Mouse (Mus musculus) heart, embryonic 14.5 days (tissue): ENCODE results near the gene Acot6. TPM values are rescaled to one million over a fixed set of nuclear protein-coding genes. Genes with fewer than 3 reads are reported as not detected.
A peak's percentile ranks its signal among the peaks of the same experiment; 100 is the strongest.
"Not testable (repeated sequence)": the region's sequence is repeated elsewhere in the genome, so short reads cannot be mapped to it uniquely, and the experiment has no call there.

Experiments
- ATAC-seq: fragments of 200-750 bp; cut with Nextera tagmentation; 2 replicates; pipeline ENCODE4 v1.8.0; 2017; ENCODE audit warnings: low read depth, moderate TSS enrichment; ENCODE audit not compliant: insufficient number of reproducible peaks, insufficient read depth, low FRiP score
- H3K27ac ChIP-seq, 2 experiments: fragments of 200-500 bp in 1 of 2; fragments of 300-500 bp in 1 of 2; sonication (generic) in 1 of 2; replicated peaks in 1 of 2; 2 replicates each; pipeline ENCODE4 v1.5.1; 2012 to 2014; ENCODE audit warnings: low read depth in 2 of 2, low read length in 2 of 2, control low read depth in 1 of 2, mild to moderate bottlenecking in 1 of 2, mixed read lengths in 1 of 2; ENCODE audit not compliant: control insufficient read depth in 1 of 2, insufficient read depth in 1 of 2
- H3K27me3 ChIP-seq: fragments of 300-500 bp; sonication (generic); 2 replicates; pipeline ENCODE4 v1.6.1; 2014; ENCODE audit warnings: mild to moderate bottlenecking, low read length, control low read depth; ENCODE audit not compliant: control insufficient read depth, insufficient read depth
- H3K36me3 ChIP-seq: fragments of 300-500 bp; sonication (generic); 2 replicates; pipeline ENCODE4 v1.6.1; 2014; ENCODE audit warnings: mild to moderate bottlenecking, control low read depth, low read length, mixed read lengths; ENCODE audit not compliant: control insufficient read depth, insufficient read depth
- H3K4me1 ChIP-seq, 2 experiments: fragments of 200-500 bp in 1 of 2; fragments of 300-500 bp in 1 of 2; sonication (generic) in 1 of 2; 2 replicates each; pipeline ENCODE4 v1.6.1; 2012 to 2014; ENCODE audit warnings: low read length in 2 of 2, control low read depth in 1 of 2, mixed read lengths in 1 of 2; ENCODE audit not compliant: control insufficient read depth in 2 of 2, insufficient read depth in 2 of 2
- H3K4me2 ChIP-seq: fragments of 300-500 bp; sonication (generic); 2 replicates; pipeline ENCODE4 v1.6.1; 2014; ENCODE audit warnings: mild to moderate bottlenecking, low read length
- H3K4me3 ChIP-seq, 2 experiments: fragments of 200-500 bp in 1 of 2; fragments of 300-500 bp in 1 of 2; sonication (generic) in 1 of 2; 2 replicates each; pipeline ENCODE4 v1.5.1; 2012 to 2014; ENCODE audit warnings: low read length in 2 of 2, mild to moderate bottlenecking in 2 of 2, control low read depth in 1 of 2, low read depth in 1 of 2, moderate library complexity in 1 of 2; ENCODE audit not compliant: control insufficient read depth in 1 of 2, insufficient read depth in 1 of 2
- H3K9ac ChIP-seq: fragments of 300-500 bp; sonication (generic); 2 replicates; pipeline ENCODE4 v1.6.1; 2014; ENCODE audit warnings: mild to moderate bottlenecking, low read length
- H3K9me3 ChIP-seq: fragments of 300-500 bp; sonication (generic); 2 replicates; pipeline ENCODE4 v1.6.1; 2016; ENCODE audit warnings: low read length, control low read depth; ENCODE audit not compliant: control insufficient read depth
- WGBS: fragments of 180-500 bp; shearing (Covaris S2); extraction: QIAGEN DNeasy Blood & Tissue Kit; methylation state at CpG from one replicate; pipeline ENCODE4 v1.1.7; 2014; 5-methylcytosine and 5-hydroxymethylcytosine counted together
- polyA plus RNA-seq: library from polyadenylated mRNA; unstranded; fragments of >200 nt; fragmentation: Nextera tagmentation; extraction: Ambion mirVana; gene quantifications from 2 replicates; pipeline ENCODE4 v1.2.1, GENCODE M21; 2014

Gene Acot6
- polyA plus RNA-seq, 1 experiment from 2014 or later: 1.4 TPM

DNA sequence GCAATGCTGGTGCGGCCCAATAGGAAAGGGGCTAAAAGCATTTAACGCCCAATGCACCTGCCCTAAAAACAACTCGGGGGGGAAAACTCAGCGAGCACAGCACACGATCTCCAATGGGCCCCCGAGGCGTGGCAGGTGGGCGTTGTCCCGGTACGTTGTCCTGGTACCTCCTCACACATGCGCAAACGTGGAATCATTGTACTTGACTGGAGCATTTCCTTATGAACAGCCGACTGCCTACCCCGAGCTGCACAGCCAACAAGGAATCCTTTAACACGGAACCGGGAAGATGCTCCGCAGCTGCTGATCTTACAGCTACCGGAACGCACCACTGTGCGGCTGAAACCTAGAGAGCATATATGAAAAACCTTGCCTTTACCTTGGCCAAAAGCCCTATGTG is 38.1 kb upstream of the Acot6 start:
- ATAC-seq: no peak
- H3K9ac ChIP-seq: no peak overlapping the region
- WGBS: 88% methylated on average over 20 of the region's 20 CpGs

DNA sequence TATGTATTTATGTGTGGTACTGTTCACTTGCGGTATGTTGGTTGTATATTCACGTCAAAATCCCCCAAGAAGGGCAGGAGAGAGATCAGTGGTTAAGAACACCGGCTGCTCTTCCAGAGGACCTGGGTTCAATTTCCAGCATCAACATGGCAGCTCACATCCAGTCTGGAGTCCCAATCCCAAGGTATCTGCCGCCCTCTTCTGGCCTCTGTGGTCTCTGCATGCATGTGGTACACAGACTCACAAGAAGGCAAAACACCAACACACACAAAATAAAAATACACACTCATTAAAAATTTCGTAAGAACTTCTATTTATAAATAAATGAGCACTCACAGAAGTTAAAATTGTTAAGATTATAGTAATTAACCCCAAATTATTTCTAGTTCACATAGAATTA is 37.2 kb upstream of the Acot6 start:
- no peak overlapping the region for H3K4me3 ChIP-seq
- H3K9me3 ChIP-seq: 0 out of 2 replicates have a peak, but pooled peaks cover 2% of the 10 kb centered on the region
- no peak overlapping the region for H3K4me2 ChIP-seq
- H3K27me3 ChIP-seq: peaks cover 19% of the 10 kb centered on the region
- H3K36me3 ChIP-seq: no peaks in the 10 kb centered on the region
- 70% methylated on average over 5 of the region's 5 CpGs for WGBS
- no peak overlapping the region for H3K27ac ChIP-seq
- H3K4me1 ChIP-seq: no peaks in the 10 kb centered on the region
- H3K9ac ChIP-seq: no peak overlapping the region
- ATAC-seq: no peak

More for the DNA sequence above, 38.1 kb upstream of the Acot6 start:
- H3K36me3 ChIP-seq: no peaks in the 10 kb centered on the region
- no peak overlapping the region for H3K4me2 ChIP-seq
- no peaks in the 10 kb centered on the region for H3K4me1 ChIP-seq
- H3K27ac ChIP-seq: no peak overlapping the region
- H3K4me3 ChIP-seq: no peak overlapping the region
- H3K27me3 ChIP-seq: peaks cover 11% of the 10 kb centered on the region
- H3K9me3 ChIP-seq: 0 out of 2 replicates have a peak, but pooled peaks cover 2% of the 10 kb centered on the region

DNA sequence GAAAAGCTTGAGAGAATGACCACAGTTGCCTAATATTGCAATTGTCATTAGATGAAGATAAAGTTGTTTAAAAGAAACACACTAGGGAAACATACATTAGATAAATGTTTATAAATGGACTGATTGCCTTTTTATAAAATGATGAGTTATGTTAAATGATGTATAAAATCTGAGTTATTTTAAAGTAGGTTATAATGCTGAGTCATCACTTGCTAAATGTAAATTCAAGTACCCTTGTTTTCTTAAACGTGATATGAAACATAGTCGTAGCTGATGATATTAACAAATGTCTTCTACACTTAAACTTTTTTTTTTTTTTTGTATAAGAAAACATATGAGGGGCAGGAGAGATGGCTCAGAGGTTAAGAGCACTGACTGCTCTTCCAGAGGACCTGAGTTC is 36.6 kb upstream of the Acot6 start:
- Histone ChIP-seq H3K4me1 (no peaks in the 10 kb centered on the region), H3K9ac (no peak overlapping the region), H3K9me3 (0 out of 2 replicates have a peak, but pooled peaks cover 2% of the 10 kb centered on the region), H3K27ac (no peak overlapping the region), H3K27me3 (peaks cover 25% of the 10 kb centered on the region), H3K36me3 (no peaks in the 10 kb centered on the region), H3K4me2 (no peak overlapping the region), H3K4me3 (no peak overlapping the region)
- ATAC-seq: no peak
- 68% methylated on average over 2 of the region's 2 CpGs for WGBS

DNA sequence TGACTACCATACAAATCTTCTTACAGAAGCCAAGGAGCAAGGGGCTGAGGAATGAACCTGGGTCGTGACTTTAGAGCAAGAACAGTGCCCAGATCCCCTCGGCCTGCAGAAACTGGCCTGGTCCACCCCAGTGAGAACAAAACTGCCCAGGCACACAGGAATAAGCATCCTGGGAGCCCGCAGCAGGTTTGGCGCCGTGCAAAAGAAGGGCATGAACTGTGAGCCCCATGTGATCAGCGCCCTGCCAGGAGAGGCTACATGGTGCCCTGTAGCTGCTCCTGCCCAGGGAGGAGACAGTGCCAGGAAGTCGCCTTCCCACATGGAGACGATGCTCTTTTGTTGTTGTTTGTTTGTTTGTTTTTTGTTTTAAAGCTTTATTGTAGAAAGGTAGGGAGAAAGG is 35.8 kb upstream of the Acot6 start:
- H3K9ac ChIP-seq: no peak overlapping the region
- 0 out of 2 replicates have a peak, but pooled peaks cover 2% of the 10 kb centered on the region for H3K9me3 ChIP-seq
- no peaks in the 10 kb centered on the region for H3K4me1 ChIP-seq
- WGBS: 70% methylated on average over 8 of the region's 8 CpGs
- no peaks in the 10 kb centered on the region for H3K36me3 ChIP-seq
- no peak overlapping the region for H3K27ac ChIP-seq
- H3K4me3 ChIP-seq: no peak overlapping the region
- peaks cover 26% of the 10 kb centered on the region for H3K27me3 ChIP-seq
- H3K4me2 ChIP-seq: no peak overlapping the region
- no peak for ATAC-seq

DNA sequence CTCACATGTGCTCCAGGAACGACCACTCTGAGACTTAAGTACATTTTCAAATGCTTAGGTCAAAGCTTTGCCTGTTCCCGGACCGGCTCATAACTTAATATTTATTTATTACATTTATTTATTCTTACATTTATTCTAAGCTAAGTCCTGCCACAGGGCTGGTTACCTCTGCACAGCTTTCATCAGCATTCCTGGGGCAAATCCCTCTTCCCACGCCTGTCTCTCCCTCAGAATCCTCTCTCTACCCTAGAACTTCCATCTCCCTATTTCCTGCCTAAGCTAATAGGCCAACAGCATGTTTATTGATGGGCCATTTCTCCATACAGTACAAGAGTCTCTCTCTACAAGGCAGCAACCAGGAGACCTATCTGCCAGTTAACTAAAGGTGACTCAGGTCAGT is 32.7 kb upstream of the Acot6 start:
- Histone ChIP-seq H3K27me3 (peaks cover 30% of the 10 kb centered on the region), H3K4me1 (no peaks in the 10 kb centered on the region), H3K9me3 (0 out of 2 replicates have a peak, but pooled peaks cover 2% of the 10 kb centered on the region), H3K4me2 (no peak overlapping the region), H3K27ac (no peak overlapping the region), H3K36me3 (no peaks in the 10 kb centered on the region), H3K4me3 (no peak overlapping the region), H3K9ac (no peak overlapping the region)
- WGBS: 81% methylated on average over 4 of the region's 4 CpGs
- ATAC-seq: no peak

DNA sequence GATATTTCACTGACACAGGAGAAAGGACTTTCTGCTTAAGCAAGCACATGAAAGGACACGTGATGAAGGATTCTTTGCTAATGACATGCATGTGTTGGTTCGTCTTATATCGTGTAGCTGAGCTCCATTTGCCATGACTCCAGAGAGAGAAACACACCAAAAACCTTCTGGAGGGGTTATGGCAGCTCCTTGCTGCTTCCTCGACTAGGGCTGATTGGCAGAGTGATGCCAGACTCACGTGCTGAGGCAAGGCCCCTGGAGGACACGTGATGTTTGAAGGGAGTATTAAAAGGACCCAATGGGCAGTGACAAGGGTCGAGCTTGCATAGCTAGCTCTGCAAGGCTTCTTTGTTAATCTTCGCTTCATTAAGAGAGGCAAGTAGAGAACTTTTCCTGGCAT is 32.2 kb upstream of the Acot6 start:
- no peak for ATAC-seq
- Histone ChIP-seq H3K9me3 (0 out of 2 replicates have a peak, but pooled peaks cover under 1% of the 10 kb centered on the region), H3K27ac (no peak overlapping the region), H3K4me2 (no peak overlapping the region), H3K27me3 (peaks cover 30% of the 10 kb centered on the region), H3K9ac (no peak overlapping the region), H3K4me1 (no peaks in the 10 kb centered on the region), H3K4me3 (no peak overlapping the region), H3K36me3 (no peaks in the 10 kb centered on the region)
- WGBS: 62% methylated on average over 8 of the region's 8 CpGs

DNA sequence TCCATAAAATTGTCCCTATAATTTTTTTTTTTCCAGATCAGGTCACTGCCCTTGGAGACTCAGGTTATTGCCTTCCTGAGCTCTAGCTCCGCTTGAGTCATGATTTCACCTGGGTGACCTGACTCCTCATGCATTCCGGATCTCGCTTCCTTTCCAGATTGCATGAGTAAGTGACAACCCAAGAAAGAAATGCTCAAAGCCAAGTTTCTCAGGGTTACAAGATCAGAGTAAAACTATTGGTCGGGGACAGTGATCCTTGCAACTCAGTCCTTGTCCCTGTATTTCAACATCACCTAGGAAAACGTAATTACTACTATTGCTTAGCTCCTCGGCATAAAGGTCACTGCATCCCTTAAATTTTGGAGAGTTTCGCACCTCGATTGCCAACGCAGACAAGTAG is 31.5 kb upstream of the Acot6 start, which contains the start of gene Acot5:
TSS of gene Acot5 (plus strand) at position 340 of the 400 bp plus-strand sequence.
- peak within 1 kb of the TSS; percentile 41 to 45 for H3K4me3 ChIP-seq
- WGBS: 46% methylated on average over 9 of the region's 9 CpGs
- H3K9ac ChIP-seq: peak within 1 kb of the TSS; percentile 49
- H3K4me2 ChIP-seq: peak within 1 kb of the TSS; percentile 76
- H3K27ac ChIP-seq: no peak within 1 kb of the TSS
- no peaks in the 10 kb centered on the region for H3K36me3 ChIP-seq
- no peak for ATAC-seq
- no peaks in the 10 kb centered on the region for H3K9me3 ChIP-seq
- H3K27me3 ChIP-seq: peaks cover 30% of the 10 kb centered on the region
- no peaks in the 10 kb centered on the region for H3K4me1 ChIP-seq

DNA sequence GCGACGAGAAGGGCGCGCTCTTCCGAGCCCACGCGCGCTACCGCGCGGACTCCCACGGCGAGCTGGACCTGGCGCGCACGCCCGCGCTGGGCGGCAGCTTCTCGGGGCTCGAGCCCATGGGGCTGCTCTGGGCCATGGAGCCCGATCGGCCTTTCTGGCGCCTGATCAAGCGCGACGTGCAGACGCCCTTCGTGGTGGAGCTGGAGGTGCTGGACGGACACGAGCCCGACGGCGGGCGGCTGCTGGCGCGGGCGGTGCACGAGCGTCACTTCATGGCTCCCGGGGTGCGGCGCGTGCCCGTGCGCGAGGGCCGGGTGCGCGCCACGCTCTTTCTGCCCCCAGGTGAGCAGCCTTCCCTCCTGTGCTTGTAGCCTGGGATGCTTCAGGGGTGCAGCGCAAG is 30.9 kb upstream of the Acot6 start:
- H3K4me1 ChIP-seq, H3K36me3 ChIP-seq, ATAC-seq, H3K27ac ChIP-seq, H3K9me3 ChIP-seq: not testable (repeated sequence)
- Histone ChIP-seq H3K27me3 (peaks cover 30% of the 10 kb centered on the region), H3K4me2 (peak overlapping the region; percentile 76), H3K4me3 (peak overlapping the region; percentile 41 to 45), H3K9ac (peak overlapping the region; percentile 49)
- WGBS: 1% methylated on average over 38 of the region's 52 CpGs
